ENCODE assay signal across 9 mouse cellular contexts in the genomic region with DNA sequence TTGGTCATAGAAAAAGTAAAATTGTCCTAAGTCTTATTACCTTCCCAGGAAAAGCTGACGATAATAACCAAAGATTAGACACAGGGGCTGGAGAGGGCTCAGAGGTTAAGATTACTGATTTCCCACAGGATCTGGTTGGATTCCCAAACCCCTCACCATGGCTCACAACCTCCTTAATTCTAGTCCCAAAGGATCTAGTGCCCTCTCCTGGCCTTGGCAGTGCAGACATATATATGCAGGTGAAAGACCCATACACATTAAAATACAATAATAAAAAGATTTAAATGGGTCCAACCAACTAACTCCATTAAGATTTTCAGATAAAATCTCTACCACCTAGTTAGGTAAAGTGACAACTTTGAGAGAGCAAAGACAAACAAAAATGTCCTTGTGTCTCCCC. TPM values are rescaled to one million over a fixed set of nuclear protein-coding genes. Genes with fewer than 3 reads are reported as not detected.
DNase-seq lines count a peak whose midpoint lies in the region; ATAC-seq and TF ChIP-seq lines count a peak whose summit lies in the region.
"Had no signal": no experiment of that assay in that cellular context is flagged by ENCODE, and none has a peak within 500 bp of the region (broad histone marks: within the 10 kb centered on the region; RNA-seq: fewer than 3 reads in every experiment).

No protein-coding gene starts in this region.

- H3K4me1 ChIP-seq in liver, embryonic 14.5 days (replicated peaks; ENCODE audit: control insufficient read depth in 2 of 2, insufficient read depth in 2 of 2, low read length in 1 of 2) = 0 out of 4 replicates have a peak, but pooled peaks cover 2 to 3% of the 10 kb centered on the region in 2 experiments
- no peaks in the 10 kb centered on the region for H3K4me1 ChIP-seq in cortical plate, adult 2 months (ENCODE audit: control insufficient read depth, insufficient read depth, low read length)

- H3K36me3 ChIP-seq in liver, embryonic 14.5 days (replicated peaks; ENCODE audit: control insufficient read depth, insufficient read depth, low read depth) = peaks cover 55% of the 10 kb centered on the region

- no peaks in the 10 kb centered on the region for H3K9me3 ChIP-seq in liver, embryonic 14.5 days (ENCODE audit: control insufficient read depth, low read length)

- peak; percentile 38 for DNase-seq in gastrocnemius, adult 2 months
- no peak for DNase-seq in gastrocnemius, postnatal 36 days
- DNase-seq in liver, embryonic 14.5 days (ENCODE audit: low read depth in 3 of 3, low spot score in 3 of 3) = no peak
- DNase-seq in liver = no peak
- DNase-seq in lung, postnatal 36 days = peak; percentile 66
- no peak for DNase-seq in right cerebral cortex, postnatal 14 days
- no peak for DNase-seq in left cerebral cortex, postnatal 4 days
- DNase-seq: cerebellum, adult 11-12 months had no signal

- intact Hi-C loops in gastrocnemius, adult 2 months (cut with DNase I) = loop anchor here (2.0 kb wide), 1 partner anchor 215 kb away; no protein-coding TSS in a partner anchor
- intact Hi-C loops in gastrocnemius, postnatal 36 days (cut with DNase I) = loop anchor here (10.0 kb wide), 1 partner anchor 203 kb away; no protein-coding TSS in a partner anchor
- intact Hi-C loops in left cerebral cortex, postnatal 4 days (cut with DNase I) = loop anchor here (5.0 to 10.0 kb wide), 3 partner anchors 176 to 256 kb away; no protein-coding TSS in a partner anchor

- no peak overlapping the region for H3K27ac ChIP-seq in gastrocnemius, adult 2 months
- no peak overlapping the region for H3K27ac ChIP-seq in liver, embryonic 14.5 days
- no peak overlapping the region for H3K27ac ChIP-seq in cortical plate, adult 2 months (ENCODE audit: insufficient read depth, low read length)

- TF ChIP-seq EP300 in liver, embryonic 14.5 days (IDR thresholded peaks at IDR 0.05; ENCODE audit: low read depth) = no peak

- WGBS in liver, embryonic 14.5 days (ENCODE audit: insufficient replicate concordance) = 74% methylated on average over 1 of the region's 1 CpGs

- H3K9ac ChIP-seq in liver, embryonic 14.5 days (replicated peaks) = no peak overlapping the region

- peak; percentile 74 for TF ChIP-seq CTCF in gastrocnemius, adult 2 months (IDR thresholded peaks at IDR 0.05)
- TF ChIP-seq CTCF in liver, embryonic 14.5 days (IDR thresholded peaks at IDR 0.05; ENCODE audit: low read depth) = peak; percentile 19; the same call in 1 of the 2 replicates
- peak; percentile 59 for TF ChIP-seq CTCF in cortical plate, adult 2 months (IDR thresholded peaks at IDR 0.05; ENCODE audit: extremely low read depth, insufficient read depth, low read length)

- H3K4me3 ChIP-seq in gastrocnemius, adult 2 months = no peak overlapping the region
- no peak overlapping the region for H3K4me3 ChIP-seq in liver, embryonic 14.5 days (ENCODE audit: insufficient read depth in 1 of 2, low read depth in 2 of 2, low read length in 2 of 2)
- no peak overlapping the region for H3K4me3 ChIP-seq in cortical plate, adult 2 months (ENCODE audit: insufficient read depth, low read length)

- no peak for TF ChIP-seq POLR2A in cortical plate, adult 2 months (IDR thresholded peaks at IDR 0.05; ENCODE audit: extremely low read depth, insufficient read depth, low read length)

- no peak overlapping the region for H3K4me2 ChIP-seq in liver, embryonic 14.5 days (ENCODE audit: low read depth)

- no peaks in the 10 kb centered on the region for H3K27me3 ChIP-seq in liver, embryonic 14.5 days (ENCODE audit: control insufficient read depth, insufficient read depth, low read length)

- no peak for ATAC-seq in liver, embryonic 14.5 days (ENCODE audit: insufficient read depth)

RNA-seq across cellular contexts. Expression of a gene that starts 7.5 kb away (rescaled TPM):
- under 1 TPM in 1 of 2 experiments, not detected in 1; 0.11 TPM for total RNA-seq in gastrocnemius, adult 2 months (2021)
- under 1 TPM; 0.17 to 0.38 TPM for total RNA-seq in gastrocnemius, postnatal 36 days (2021)
- polyA plus RNA-seq in liver, embryonic 14.5 days (2012; rRNA removed) = 13.4 and 16.6 TPM in 2 replicates
- 29.0 and 30.7 TPM in 2 replicates for polyA plus RNA-seq in liver, embryonic 14.5 days (2014; fragmentation: Nextera tagmentation; extraction: Ambion mirVana)
- 5.1 and 5.3 TPM in 2 replicates for polyA plus RNA-seq in cortical plate, adult 2 months (2012; rRNA removed)
- total RNA-seq in left cerebral cortex, postnatal 4 days (2021) = 1 to 10 TPM; 4.2 to 4.9 TPM

RNA-seq across cellular contexts. Expression of a gene that starts 7.6 kb away (rescaled TPM):
- 1 to 10 TPM; 6.7 to 7.2 TPM for total RNA-seq in gastrocnemius, adult 2 months (2021)
- 1 to 10 TPM; 4.9 to 5.7 TPM for total RNA-seq in gastrocnemius, postnatal 36 days (2021)
- polyA plus RNA-seq in liver, embryonic 14.5 days (2012; rRNA removed) = 15.3 and 16.8 TPM in 2 replicates
- polyA plus RNA-seq in liver, embryonic 14.5 days (2014; fragmentation: Nextera tagmentation; extraction: Ambion mirVana) = 13.5 and 17.4 TPM in 2 replicates
- polyA plus RNA-seq in cortical plate, adult 2 months (2012; rRNA removed) = 47.3 and 50.6 TPM in 2 replicates
- total RNA-seq in left cerebral cortex, postnatal 4 days (2021) = 10 to 100 TPM; 38.6 to 39.5 TPM

Comparison
In these comparisons a context has a peak if more than half of its experiments do, and no peak if none do; other contexts are left out.
1. DNase-seq: peak in gastrocnemius, adult 2 months (single experiment) and lung, postnatal 36 days (single experiment); none in gastrocnemius, postnatal 36 days (0 of 2), liver, embryonic 14.5 days (0 of 3), liver (single experiment), right cerebral cortex, postnatal 14 days (single experiment) and left cerebral cortex, postnatal 4 days (single experiment).
2. CTCF ChIP-seq: peak in every context shown above with its lines; median percentile 74 in gastrocnemius, adult 2 months; 59 in cortical plate, adult 2 months; 19 in liver, embryonic 14.5 days.
3. RNA of a gene that starts 7.6 kb away (total RNA-seq): 38.6 to 39.5 TPM in left cerebral cortex, postnatal 4 days; 6.7 to 7.2 TPM in gastrocnemius, adult 2 months and 4.9 to 5.7 TPM in gastrocnemius, postnatal 36 days; every median in the first group is over 4 times any median in the second.